Mouse (Mus musculus) left cerebral cortex, postnatal 14 days (tissue): ENCODE results near the gene 4930583I09Rik. TPM values are rescaled to one million over a fixed set of nuclear protein-coding genes. Genes with fewer than 3 reads are reported as not detected.
A peak's percentile ranks its signal among the peaks of the same experiment; 100 is the strongest.

ENCODE experiments used
- DNase-seq, 2 experiments: peaks; one replicate each; pipeline ENCODE4 v3.0.0; 2021 to 2022; ENCODE audit warnings: low spot score in 2 of 2, mixed read lengths in 1 of 2
- intact Hi-C: fragments of 180-260 bp; cut with DNase I; formaldehyde crosslinking; loops from one replicate; pipeline ENCODE4 v1.15.1; 2025
- total RNA-seq, 2 experiments: library from RNA; stranded (reverse); gene quantifications; 2 replicates each; pipeline ENCODE4 v1.2.3; 2021

4930583I09Rik gene
- total RNA-seq, 2 experiments from 2014 or later, result not detected

GRCm38 (mm10) chr17:64804375-64805124 is 31.3 kb downstream of the 4930583I09Rik start:
- intact Hi-C loops, result no loop called here
- DNase-seq, result no peak

GRCm38 (mm10) chr17:64802956-64803275 is 33.0 kb downstream of the 4930583I09Rik start:
- intact Hi-C loops, result no loop called here
- DNase-seq, result no peak

GRCm38 (mm10) chr17:64802168-64802955 is 33.5 kb downstream of the 4930583I09Rik start:
- intact Hi-C loops, result no loop called here
- no peak for DNase-seq

- peak in 1 of 2 experiments; percentile 11 for DNase-seq
- intact Hi-C loops, result no loop called here
Measured at GRCm38 (mm10) chr17:64792623-64793022, 43.2 kb downstream of the 4930583I09Rik start.

GRCm38 (mm10) chr17:64792076-64792475 is 43.8 kb downstream of the 4930583I09Rik start:
- intact Hi-C loops, result no loop called here

GRCm38 (mm10) chr17:64789175-64789574 is 46.7 kb downstream of the 4930583I09Rik start:
- intact Hi-C loops, result no loop called here
- no peak for DNase-seq

More at GRCm38 (mm10) chr17:64792076-64792475, 43.8 kb downstream of the 4930583I09Rik start:
- DNase-seq, result no peak

GRCm38 (mm10) chr17:64788301-64788700 is 47.6 kb downstream of the 4930583I09Rik start:
- intact Hi-C loops, result no loop called here
- no peak for DNase-seq

GRCm38 (mm10) chr17:64785961-64786360 is 49.9 kb downstream of the 4930583I09Rik start:
- intact Hi-C loops, result no loop called here
- DNase-seq, result no peak

Other genes starting within 250 kb of the 4930583I09Rik start
- 10 to 100 TPM; 20.0 to 24.4 TPM for gene Man2a1, start 235.3 kb downstream of the 4930583I09Rik start, total RNA-seq